Mouse (Mus musculus) liver, embryonic 14.5 days (tissue): Measurements from ENCODE around the gene Uba6.

Source experiments
- CTCF ChIP-seq: IDR thresholded peaks from 2 replicates; pipeline ENCODE4 v1.5.1; 2016; ENCODE audit warnings: antibody characterized with exemption, low read depth, control low read depth
- EP300 ChIP-seq: IDR thresholded peaks from 2 replicates; pipeline ENCODE4 v1.6.1; 2016; ENCODE audit warnings: antibody characterized with exemption, low read depth

DNA sequence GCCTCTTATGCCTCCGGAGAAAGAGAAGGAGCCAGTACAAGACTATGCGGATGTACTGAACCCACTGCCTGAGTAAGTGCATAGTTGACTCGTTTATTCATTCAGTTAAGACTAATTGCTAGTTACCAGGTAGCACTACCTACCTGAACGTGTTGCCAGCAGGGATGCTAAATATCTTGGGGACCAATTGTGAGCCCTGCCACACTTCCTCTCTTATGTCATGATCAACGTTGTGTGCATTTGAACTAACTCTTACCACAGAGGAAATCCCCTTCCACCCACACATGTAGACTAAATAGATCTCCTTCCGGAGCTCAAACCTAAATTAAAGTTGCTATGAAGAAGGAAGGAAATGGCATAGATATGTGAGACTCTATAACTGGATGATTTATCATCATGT is 85.9 kb downstream of the Uba6 start:
- TF ChIP-seq CTCF (no peak), EP300 (no peak)
